Mouse (Mus musculus) mouse trophoblast stem cell (cell line): Measurements from ENCODE around the gene Man1c1.

ENCODE experiments used
- in situ Hi-C, 2 experiments: fragments of 300-500 bp; cut with MseI, MboI; formaldehyde crosslinking; loops; 2 replicates in 1 of 2; 3 replicates in 1 of 2; pipeline ENCODE4 v1.15.1; 2025

Man1c1 gene

DNA sequence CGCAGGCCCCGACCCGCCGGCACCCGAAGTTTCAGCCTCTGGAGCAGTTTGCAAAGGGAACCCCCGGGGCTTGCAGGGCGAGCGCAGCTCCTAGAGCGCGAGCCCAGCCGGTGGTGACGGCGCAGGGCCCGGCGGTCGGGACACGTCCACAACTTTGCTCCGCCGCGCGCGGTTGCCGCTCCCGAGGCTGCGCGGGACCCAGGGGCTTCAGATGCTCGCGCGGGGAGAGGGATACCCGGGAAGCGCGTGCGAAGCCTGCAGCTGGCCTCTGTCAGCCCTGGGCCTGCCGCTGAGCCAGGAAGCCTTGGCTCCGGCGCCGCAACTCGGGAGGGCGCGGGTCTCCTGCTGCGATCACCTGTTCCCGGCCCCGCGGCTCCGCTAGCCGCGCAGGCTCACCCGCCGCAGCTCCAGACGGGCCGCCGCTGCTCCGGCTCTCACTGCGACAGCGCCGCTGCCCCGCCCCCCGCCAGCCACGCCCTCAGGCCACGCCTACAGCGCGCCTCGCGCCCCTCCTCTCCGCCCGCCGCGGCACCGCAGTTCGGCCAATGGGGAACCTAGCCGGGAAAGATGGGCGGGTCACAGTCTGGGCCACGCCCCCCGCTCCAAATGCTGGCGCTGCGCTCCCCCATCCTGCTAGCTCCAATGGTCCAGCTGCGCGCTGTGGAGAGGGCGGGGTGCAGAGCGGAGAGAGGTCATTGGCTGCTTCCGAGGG is at the start of gene Man1c1:
Gene Man1c1 (minus strand): TSS at position 456 of the 712 bp plus-strand sequence.
- in situ Hi-C loops, result loop anchor here in 1 of 2 experiments (10.0 kb wide), 1 partner anchor 159 kb away; no protein-coding TSS in a partner anchor

DNA sequence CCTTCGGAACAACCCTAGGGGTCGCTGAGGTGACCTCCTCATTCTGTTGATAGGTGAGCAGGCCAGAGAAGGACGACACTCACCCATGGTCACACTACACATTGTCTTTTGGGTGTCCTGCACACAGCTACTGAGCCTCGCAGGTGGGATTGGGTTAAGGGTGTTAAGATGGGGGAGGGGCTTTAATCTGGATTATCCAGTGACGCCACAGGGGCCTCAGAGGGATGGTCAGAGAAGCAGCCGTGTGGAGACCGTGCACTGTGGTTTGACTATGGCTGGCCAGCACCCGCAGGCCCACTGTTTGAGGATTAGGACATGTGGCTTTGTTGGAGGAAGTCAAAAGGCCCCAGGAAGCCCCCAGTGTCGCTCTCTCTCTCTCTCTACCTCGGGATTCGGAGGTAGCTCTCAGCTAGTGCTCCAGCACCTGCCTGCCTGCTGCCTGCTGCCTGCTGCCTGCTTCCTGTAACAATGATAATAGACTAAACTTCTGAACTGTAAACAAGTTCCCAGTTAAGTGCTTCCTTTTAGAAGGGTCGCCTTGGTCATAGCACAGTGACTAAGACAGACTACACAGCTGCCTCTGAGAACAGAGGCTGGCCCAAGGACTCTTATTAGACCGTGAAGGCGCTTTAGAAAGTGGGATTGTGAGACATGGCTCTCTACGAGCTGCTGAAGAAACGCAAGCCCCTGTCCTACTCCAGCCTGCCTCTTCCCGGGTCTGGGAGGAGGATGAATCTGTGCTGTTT is 49.6 kb upstream of the Man1c1 start:
- in situ Hi-C loops, result no loop called here

DNA sequence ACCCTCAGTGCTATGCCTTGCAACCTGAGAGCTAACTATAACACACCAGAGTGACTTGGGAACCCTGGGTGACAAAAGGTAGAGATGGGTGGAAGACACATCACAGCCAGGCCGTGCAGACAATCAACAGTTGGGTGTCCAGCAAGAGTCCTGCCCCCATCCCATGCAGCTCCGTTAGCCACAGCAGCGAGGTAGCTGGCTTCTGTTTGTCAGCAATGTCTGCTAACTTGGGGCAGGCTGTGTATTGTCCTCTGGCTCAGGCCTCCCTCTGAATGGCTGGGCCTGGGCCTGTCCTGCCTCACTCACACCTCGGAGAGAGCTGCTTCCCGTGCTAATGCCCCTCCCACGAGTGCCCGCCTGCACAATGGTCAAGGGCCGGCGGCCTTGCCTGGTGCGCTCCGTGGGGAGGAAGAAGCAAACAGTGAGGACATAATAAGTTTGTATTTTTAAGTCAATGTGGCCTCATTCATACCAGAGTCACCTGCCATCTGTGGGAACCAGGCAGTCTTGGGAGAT is 48.9 kb upstream of the Man1c1 start:
- in situ Hi-C loops, result no loop called here

DNA sequence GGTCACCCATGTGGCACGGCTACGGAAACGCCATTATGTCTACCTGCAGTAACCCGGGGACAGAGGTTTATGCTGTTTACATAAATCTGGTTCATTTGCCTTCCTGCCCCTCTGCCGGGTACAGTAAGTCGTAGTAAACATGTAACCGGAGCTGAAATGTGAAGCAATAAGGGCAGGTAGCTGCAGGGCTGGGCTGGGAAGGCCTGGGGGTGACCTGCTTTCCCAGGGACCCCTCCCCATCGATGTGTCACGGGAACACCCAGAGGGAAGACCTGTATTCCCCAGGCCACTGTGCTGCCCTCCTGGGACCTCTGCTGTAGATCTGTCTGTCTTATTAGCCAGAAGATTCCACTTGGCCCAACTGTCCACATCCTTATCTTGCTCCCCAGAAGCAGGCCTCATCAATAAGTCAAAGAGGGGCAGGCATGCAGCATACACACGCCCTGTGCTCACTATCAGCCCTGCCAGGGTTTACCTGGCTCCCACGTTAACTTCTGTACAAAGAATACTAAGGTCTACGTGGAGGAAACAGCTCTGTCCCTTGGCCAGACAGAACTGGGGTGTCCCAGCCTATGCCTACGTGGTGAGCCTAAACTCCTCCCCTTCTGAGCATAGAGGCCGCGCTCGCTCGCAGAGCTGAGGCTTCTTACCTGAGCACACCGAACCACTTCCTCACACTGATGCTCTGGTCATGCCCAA is 47.7 kb upstream of the Man1c1 start:
- in situ Hi-C loops, result no loop called here

DNA sequence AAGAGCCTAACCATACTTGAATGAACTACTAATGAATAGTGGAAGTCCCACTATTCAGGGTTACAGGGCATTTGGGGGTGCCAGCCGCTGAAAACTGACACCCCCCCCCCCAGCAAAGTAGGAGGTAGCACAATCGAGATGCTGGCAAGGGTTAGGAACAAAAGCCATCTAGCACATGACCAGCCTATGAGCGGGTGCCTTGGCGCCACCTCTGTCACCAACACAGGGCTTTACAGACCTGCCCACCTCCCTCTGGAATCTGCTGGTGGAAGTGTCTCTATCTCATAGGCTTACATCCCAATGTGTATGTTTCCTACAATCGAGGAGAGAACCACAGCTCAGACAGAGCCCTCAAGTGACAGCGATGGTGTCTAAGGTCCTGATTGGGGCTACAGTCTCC is 46.7 kb upstream of the Man1c1 start:
- in situ Hi-C loops, result no loop called here

DNA sequence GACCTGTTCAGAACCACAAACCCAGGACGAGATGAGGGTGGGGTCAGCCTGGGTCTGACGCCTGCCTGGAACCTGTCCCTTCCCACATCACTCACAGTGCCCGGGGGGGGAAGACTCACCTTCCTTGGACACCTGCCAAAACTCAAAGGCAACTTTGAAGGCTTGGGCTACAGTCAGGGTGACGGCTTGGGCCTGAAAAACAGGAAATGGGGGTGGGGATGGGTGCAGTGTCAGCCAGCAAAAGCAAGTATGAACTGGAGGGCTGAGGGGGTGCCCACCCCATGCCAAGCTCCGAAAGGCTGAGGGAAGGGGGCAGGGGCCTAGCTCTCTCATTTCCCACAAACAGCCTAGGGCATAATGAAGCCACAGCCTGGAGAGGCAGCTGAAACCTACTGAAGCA is 46.2 kb upstream of the Man1c1 start:
- in situ Hi-C loops, result no loop called here

DNA sequence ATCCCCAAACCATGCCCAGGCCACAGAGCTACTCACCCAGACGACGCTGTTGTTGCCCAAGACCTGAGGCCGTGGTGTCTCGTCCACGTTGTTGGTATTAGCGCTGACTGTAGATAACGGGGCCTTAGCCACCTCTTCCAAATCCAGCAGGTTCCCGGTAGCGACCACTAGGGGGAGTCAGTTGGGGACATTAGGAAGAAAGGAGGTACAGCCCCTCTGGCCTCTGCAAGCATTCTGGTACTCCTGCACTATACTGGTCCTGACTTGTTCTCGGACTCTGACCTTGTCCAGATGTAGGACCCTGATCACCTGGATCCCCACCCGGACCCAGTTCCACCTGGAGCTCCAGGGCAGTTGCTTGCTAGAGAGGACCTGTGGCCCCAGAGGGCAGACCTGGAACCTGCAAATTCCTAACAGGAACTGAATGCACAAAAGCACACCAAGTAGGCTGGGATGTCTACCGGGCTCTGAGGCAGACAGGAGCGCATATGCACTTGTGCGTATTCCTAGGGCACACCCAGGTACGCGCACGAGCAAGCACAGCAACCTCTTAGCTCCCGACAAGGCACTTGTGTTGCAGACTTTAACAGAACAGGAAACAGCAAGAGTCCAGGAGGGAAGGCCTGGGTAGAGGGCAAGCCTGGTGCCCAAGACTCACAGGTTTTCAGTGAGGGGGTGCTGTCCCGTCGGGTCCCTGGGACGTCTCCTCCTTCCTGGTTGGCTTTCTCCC is 45.4 kb upstream of the Man1c1 start:
- in situ Hi-C loops, result no loop called here

DNA sequence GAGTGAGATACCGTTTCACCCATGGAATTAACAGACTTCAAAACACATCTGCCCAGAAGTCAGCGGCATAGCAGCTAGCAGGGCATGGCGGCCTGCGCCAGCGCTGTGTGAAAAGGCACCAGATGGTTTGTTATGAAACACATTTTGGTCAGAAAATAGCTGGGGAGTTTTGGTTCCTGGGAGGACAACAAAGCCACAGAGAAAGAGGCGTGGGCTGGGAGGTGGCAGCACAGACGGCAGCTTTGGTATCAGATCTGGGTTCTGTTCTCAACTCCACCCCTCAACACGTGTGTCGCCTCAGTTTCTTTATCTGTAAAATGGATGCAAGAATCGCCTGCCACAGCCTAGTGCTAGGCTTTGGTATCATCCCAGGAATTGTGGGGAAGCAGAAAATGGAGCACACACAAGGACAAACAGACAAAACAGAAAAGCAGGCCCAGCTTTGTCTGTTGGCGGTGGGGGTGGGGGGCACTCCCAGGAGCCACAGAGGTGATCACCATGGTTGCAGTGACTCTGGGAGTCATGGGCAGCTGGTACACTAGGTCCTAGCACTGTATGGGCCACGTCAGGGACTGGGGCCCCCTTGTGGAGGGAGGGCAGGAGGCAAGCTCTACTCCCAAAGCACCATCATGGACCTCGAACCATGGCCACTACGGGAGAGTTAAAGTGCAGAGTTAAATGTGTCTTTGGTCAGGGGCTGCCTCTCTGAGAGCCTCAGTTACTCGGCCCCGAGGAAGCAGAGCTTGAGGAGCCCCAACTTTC is 42.0 kb upstream of the Man1c1 start:
- in situ Hi-C loops, result no loop called here

DNA sequence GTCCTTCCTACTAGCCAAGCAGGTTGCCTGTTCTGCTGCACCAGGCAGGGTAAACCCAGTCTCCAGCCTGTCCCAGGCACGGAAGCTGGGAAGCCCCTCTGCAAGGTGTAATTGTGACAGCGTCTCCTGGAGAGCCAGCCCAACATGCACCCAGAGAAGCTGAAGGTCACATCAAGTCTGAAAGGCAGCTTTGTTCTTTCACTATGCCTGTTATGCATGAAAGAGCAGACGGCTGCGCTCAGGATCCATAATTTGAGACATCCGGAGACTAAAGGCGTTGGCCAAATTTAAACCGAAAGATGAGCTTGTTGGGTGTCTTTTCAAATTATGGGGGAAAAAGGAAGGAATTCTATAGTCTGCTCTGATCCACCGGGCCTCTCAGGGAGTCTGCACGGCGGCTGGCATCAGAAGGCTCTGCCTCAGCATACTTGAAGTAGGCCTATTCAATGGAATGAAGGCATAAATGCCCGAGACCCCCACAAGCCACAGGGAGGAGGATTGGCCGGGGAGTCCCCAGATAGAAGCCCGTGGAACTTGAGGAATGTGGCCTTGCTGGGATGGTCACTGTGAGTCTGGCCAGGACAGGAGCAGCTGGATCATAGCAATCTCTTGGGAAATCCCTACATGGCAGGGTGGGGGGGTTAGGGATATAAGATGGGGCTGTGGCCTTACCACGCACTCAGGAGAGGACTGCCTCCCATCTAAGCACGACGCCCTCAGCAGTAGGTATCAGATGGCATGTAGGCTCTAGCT is 40.0 kb upstream of the Man1c1 start:
- in situ Hi-C loops, result no loop called here

DNA sequence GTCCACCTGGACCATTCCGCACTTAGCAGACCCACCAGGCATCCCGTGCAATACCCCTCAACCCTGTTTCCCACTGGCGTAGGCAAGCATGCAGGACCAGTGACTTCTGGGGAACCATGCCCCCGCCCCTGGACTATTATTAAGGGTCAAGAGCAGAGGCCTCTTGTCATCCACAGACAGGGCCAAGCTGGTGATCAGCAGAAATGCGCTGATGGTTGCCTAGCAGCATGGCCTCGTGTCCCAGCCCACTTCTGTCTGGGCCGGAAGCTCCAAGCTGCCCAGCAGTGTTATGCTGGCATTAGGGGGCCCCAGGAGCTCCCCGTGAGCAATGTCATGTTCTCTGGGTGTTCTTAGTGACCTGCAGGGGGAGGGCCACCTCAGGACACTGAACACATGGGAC is 37.9 kb upstream of the Man1c1 start:
- in situ Hi-C loops, result no loop called here

DNA sequence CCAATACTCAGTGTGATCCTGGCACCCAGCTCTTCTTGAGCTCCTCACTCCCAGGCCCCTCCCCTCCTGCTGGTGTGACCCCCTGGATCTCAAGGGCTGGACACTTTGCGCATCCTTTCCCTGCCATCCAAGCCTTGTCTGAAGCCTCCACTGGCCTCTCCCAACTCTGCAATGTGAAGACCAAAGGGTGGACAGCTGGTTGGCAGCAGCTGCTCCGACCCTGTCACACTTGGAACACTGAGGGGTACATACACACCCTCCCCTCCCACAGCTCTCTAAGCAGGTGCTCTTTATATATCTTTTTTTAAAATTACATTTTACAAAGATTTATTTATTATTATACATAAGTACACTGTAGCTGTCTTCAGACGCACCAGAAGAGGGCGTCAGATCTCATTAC is 36.1 kb upstream of the Man1c1 start:
- in situ Hi-C loops, result no loop called here

DNA sequence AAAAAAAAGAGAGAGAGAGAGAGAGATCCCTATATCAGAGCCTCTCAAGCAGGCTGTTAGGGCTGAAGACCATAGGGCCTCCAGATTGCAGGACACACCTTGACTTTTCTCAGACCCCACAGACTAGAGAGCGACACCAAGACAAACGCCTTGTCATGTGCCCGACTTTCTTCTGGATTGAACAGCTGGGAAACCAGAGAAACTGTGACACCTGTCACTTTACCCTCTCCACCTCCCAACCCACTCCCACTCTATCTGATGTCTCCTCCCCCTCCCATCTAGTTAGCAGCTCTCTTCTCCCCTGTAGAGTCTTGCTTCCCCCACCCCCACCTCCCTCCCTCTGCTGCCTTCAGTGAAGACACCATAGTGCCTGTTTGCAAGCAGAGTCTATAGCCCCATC is 35.4 kb upstream of the Man1c1 start:
- in situ Hi-C loops, result no loop called here

DNA sequence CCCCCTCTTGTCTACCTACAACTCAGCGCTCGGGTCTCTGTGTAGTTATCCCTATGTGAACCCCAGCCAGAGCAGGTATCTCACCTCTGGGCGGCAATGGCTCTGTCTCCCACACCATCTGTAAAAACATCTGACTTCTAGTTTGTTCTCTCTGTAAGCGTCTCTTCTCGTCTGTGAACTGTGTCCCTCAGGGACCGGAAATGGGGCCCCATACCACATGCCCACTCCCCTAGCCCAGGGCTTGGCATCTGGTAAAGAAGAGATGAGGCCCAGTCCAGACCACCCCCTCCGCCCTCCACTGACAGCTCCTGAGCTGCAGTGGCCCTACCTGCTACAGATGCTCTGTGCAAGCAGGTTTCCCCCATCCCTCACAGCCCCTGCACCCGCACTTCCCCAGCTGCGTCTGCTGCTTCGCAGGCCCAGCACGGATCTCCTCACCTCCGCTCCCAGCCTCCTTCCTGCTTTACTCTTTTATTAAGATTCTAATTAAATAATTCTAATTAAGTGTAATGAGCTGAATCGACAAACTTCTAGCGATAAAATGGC is 33.3 kb upstream of the Man1c1 start:
- in situ Hi-C loops, result no loop called here

DNA sequence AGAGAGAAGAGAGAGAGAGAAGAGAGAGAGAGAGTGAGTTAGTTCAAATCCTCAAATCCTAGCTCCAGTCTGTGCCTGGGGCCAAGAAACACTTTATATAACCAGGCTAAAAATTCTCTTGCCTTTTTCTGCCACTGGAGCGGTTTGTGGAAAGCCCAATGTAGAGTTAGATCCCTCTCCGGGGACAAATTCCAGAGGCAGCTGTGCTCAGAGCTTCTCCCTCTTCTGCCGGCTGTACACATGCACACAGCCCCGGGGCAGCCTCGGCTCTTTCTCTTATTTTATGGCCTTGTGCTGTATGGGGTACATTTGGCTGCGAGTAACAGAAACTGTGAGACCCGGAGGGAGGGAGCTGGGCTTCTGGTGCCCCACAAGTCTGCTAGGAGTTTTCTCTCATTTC is 32.1 kb upstream of the Man1c1 start:
- in situ Hi-C loops, result no loop called here

DNA sequence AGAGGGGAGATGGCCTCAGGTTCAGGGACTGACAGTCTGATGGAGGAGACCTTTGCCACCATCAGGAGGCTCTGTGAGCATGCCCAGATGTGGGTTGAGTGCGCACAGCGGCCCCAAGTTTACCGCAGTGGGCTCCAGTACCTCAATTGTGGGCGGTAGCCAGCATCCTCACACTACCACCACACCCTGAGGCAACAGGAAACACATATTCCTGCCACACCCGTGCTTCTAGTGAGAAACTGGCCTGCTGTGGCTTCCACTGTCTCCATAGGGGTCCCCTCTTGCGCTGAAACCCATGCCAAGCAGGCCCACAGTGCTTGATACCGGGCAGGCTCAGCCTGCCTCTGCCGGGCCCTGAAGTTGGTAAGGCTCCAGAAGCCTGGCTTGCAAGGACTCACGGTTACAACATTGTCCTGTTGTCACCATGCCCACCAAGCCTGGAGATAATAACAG is 30.6 kb upstream of the Man1c1 start:
- in situ Hi-C loops, result no loop called here

DNA sequence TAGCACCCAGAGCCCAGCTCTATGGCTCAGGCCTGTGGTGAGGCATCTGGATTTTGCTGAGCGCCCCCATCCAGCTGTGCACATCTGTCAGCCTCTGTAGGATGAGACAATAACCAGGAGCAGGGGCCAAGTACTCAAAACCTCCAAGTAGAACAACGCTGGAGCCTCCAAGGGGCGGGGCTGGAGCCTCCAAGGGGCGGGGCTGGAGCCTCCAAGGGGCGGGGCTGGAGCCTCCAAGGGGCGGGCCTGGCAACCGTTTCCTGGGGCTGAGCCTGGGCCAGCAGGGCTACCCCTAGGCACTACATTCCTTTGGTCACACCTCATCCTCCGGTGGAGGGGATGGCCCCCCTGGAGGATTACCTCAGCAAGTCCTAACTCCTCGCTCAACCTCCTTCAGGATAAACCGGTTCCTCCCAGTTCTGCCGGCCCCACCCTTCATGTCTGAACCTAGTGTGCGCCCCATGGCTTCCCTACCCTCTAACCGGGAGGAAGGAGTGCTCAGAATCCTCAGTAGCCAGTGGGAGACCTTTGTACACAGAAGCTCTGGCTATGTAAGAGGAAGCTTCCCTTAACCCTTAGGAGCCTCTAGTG is 30.0 kb upstream of the Man1c1 start:
- in situ Hi-C loops, result no loop called here

DNA sequence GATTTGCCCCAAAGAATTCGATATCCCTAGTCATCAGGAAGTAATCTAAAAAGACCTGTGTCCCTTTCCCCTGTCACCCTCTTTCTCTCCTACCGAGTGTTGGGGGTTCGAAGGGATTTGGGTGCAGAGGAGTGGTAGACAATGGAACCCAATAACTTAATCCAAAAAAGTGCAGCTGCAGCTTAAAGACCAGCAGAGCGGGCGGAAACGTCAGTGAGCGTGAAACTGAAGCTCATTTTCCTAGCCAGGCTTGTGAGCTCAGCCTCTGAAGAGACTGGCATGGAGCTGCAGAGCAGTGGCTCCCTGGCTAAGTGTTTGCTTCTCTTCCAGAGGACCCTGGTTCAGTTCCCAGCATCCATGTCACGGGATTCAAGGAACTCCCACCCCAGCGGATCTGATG is 29.3 kb upstream of the Man1c1 start:
- in situ Hi-C loops, result no loop called here

DNA sequence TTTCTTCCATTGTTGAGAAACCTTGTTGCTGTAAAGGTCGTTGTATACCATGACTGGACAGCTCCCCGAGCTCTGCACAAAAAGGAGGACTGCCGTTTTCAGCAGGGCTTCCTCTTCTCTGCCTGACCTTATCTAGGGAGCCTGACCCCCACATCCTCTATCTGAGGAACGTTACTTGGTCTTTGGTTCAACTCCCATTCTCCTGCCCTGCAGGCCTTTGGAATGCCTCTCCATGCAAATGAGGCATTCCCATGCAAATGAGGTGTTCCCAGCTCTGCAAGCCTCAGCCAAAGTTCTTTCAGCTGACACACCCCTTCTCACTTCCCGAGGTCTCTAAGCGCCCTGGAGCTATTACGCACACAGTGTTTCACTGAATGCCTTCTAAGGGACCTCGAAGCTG is 26.0 kb upstream of the Man1c1 start:
- in situ Hi-C loops, result no loop called here

DNA sequence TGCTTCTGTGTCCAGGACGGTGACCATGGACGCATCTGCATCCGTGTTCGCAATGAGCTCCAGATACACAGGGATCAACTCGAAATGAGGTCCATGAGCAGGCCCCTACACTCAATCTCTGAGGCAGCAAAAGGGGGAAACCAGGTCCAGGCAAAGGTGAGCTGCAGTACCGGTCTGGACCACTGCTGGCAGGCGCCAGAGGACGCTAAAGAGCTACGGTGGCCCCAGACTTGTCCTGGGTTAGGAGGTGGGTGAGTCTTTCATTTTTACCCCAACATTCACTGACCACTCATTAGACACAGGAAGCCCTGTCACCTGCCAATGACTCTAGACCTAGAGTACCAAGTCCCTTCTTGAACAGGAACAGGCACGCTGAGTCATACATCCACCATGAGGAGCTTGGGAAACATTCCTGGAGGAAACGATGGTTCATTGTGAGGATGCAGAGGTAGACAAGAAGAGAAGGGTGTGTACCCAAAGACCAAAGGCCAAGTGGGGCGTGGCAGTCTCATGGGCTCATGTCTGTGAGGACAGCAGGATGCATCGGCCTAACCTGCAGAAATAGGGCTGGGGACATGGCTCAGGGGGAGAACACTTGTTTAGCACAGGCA is 21.8 kb upstream of the Man1c1 start:
- in situ Hi-C loops, result no loop called here
